Mouse (Mus musculus) hindbrain, embryonic 14.5 days (tissue): ENCODE results near the gene Mettl9. TPM values are rescaled to one million over a fixed set of nuclear protein-coding genes. Genes with fewer than 3 reads are reported as not detected.
"Not testable (repeated sequence)": the region's sequence is repeated elsewhere in the genome, so short reads cannot be mapped to it uniquely, and the experiment has no call there.

Source experiments
- ATAC-seq: fragments of 200-750 bp; cut with Nextera tagmentation; 2 replicates; pipeline ENCODE4 v1.8.0; 2017; ENCODE audit warnings: moderate number of reproducible peaks, mild to moderate bottlenecking, moderate TSS enrichment, moderate library complexity; ENCODE audit not compliant: low FRiP score
- DNase-seq: peaks from one replicate; pipeline ENCODE4 v3.0.0-alpha.2; 2015; ENCODE audit warnings: low spot score
- H3K27ac ChIP-seq: fragments of 300-500 bp; sonication (generic); 2 replicates; pipeline ENCODE4 v1.5.1; 2014; ENCODE audit warnings: mild to moderate bottlenecking, moderate library complexity
- H3K27me3 ChIP-seq: fragments of 300-500 bp; sonication (generic); 2 replicates; pipeline ENCODE4 v1.6.1; 2014; ENCODE audit warnings: mild to moderate bottlenecking, low read length, mixed read lengths; ENCODE audit not compliant: control insufficient read depth, insufficient read depth
- H3K36me3 ChIP-seq: fragments of 300-500 bp; sonication (generic); replicated peaks from 2 replicates; pipeline ENCODE4 v1.6.1; 2014; ENCODE audit not compliant: control insufficient read depth, insufficient read depth
- H3K4me1 ChIP-seq: fragments of 300-500 bp; sonication (generic); replicated peaks from 2 replicates; pipeline ENCODE4 v1.6.1; 2014; ENCODE audit warnings: antibody characterized with exemption, low read length, mixed read lengths; ENCODE audit not compliant: control insufficient read depth, insufficient read depth
- H3K4me2 ChIP-seq: fragments of 300-500 bp; sonication (generic); replicated peaks from 2 replicates; pipeline ENCODE4 v1.6.1; 2014; ENCODE audit warnings: mild to moderate bottlenecking, moderate library complexity
- H3K4me3 ChIP-seq: fragments of 300-500 bp; sonication (generic); replicated peaks from 2 replicates; pipeline ENCODE4 v1.5.1; 2014; ENCODE audit warnings: mild to moderate bottlenecking, low read length
- H3K9ac ChIP-seq: fragments of 300-500 bp; sonication (generic); 2 replicates; pipeline ENCODE4 v1.6.1; 2014
- H3K9me3 ChIP-seq: fragments of 300-500 bp; sonication (generic); 2 replicates; pipeline ENCODE4 v1.6.1; 2016; ENCODE audit warnings: low read length; ENCODE audit not compliant: control insufficient read depth
- WGBS: fragments of 180-500 bp; shearing (Covaris S2); extraction: QIAGEN DNeasy Blood & Tissue Kit; methylation state at CpG from one replicate; pipeline ENCODE4 v1.1.7; 2014; 5-methylcytosine and 5-hydroxymethylcytosine counted together
- polyA plus RNA-seq: library from polyadenylated mRNA; unstranded; fragments of >200 nt; fragmentation: Nextera tagmentation; extraction: Ambion mirVana; gene quantifications from 2 replicates; pipeline ENCODE4 v1.2.1, GENCODE M21; 2014

The Mettl9 gene
- polyA plus RNA-seq, 1 experiment from 2014 or later = 209 TPM

DNA sequence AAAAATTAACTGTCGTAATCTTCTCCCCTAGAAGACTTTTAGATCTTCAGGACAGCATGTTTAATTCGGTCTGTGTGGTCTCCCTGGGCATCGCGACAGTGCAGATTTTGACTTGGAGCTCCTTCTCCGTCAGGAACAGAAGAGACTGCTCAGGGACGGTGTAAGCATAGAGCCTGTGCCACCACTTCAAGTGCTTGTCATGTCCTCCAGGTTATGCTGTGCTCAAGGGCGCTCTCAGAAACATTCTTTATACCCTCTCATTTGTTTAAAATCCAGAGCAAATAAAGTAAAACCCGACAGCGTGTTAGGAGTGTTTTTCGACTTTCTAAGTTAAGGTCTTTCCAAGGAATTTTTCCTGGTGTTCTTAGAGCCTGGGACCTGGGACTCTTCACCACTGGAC lies 19.8 kb upstream of the Mettl9 start:
- Histone ChIP-seq H3K36me3 (no peaks in the 10 kb centered on the region), H3K4me1 (no peaks in the 10 kb centered on the region), H3K9ac (no peak overlapping the region), H3K27me3 (no peaks in the 10 kb centered on the region), H3K9me3 (no peaks in the 10 kb centered on the region), H3K4me3 (no peak overlapping the region), H3K27ac (no peak overlapping the region), H3K4me2 (no peak overlapping the region)
- 94% methylated on average over 10 of the region's 10 CpGs for WGBS
- DNase-seq (no peak), ATAC-seq (no peak)

- no peak overlapping the region for H3K4me3 ChIP-seq
- no peak overlapping the region for H3K27ac ChIP-seq
- WGBS = 97% methylated on average over 3 of the region's 3 CpGs
- DNase-seq (no peak), ATAC-seq (no peak)
- no peak overlapping the region for H3K9ac ChIP-seq
- no peaks in the 10 kb centered on the region for H3K36me3 ChIP-seq
- no peak overlapping the region for H3K4me2 ChIP-seq
- no peaks in the 10 kb centered on the region for H3K27me3 ChIP-seq
- no peaks in the 10 kb centered on the region for H3K4me1 ChIP-seq
- H3K9me3 ChIP-seq = no peaks in the 10 kb centered on the region
These were observed 15.5 kb upstream of the Mettl9 start for GRCm38 (mm10) chr7:121018778-121019177.

DNA sequence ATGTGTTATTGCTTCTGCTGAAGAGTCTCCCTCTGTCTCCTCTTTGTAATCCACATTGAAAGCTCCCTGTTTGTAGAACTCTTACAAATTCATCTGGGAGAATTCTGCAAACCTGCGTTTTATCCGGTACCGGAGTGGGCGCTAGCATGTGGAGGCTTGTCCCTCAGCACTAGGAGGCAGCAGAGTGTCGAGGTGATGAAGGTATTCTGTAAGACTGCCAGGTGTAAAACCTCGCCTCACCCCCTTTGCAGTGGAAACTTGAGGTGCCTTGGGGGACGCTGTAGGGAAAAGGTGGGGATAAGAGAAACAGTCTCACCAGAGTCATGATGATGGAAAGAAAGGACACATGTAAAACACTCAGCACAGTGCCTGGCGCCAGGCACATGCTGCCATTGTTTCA lies 14.0 kb upstream of the Mettl9 start:
- no peaks in the 10 kb centered on the region for H3K9me3 ChIP-seq
- WGBS = 41% methylated on average over 8 of the region's 8 CpGs
- ATAC-seq (no peak), DNase-seq (no peak)
- no peaks in the 10 kb centered on the region for H3K4me1 ChIP-seq
- no peaks in the 10 kb centered on the region for H3K27me3 ChIP-seq
- no peak overlapping the region for H3K4me2 ChIP-seq
- no peak overlapping the region for H3K4me3 ChIP-seq
- no peak overlapping the region for H3K27ac ChIP-seq
- H3K36me3 ChIP-seq = no peaks in the 10 kb centered on the region
- H3K9ac ChIP-seq = no peak overlapping the region

GRCm38 (mm10) chr7:121025221-121026008 lies 8.8 kb upstream of the Mettl9 start:
- H3K4me2 ChIP-seq = no peak overlapping the region
- no peaks in the 10 kb centered on the region for H3K4me1 ChIP-seq
- no peak overlapping the region for H3K9ac ChIP-seq
- H3K27ac ChIP-seq = no peak overlapping the region
- 81% methylated on average over 6 of the region's 6 CpGs for WGBS
- DNase-seq (no peak), ATAC-seq (no peak)
- H3K4me3 ChIP-seq = no peak overlapping the region
- no peaks in the 10 kb centered on the region for H3K27me3 ChIP-seq
- H3K9me3 ChIP-seq = no peaks in the 10 kb centered on the region
- no peaks in the 10 kb centered on the region for H3K36me3 ChIP-seq

DNA sequence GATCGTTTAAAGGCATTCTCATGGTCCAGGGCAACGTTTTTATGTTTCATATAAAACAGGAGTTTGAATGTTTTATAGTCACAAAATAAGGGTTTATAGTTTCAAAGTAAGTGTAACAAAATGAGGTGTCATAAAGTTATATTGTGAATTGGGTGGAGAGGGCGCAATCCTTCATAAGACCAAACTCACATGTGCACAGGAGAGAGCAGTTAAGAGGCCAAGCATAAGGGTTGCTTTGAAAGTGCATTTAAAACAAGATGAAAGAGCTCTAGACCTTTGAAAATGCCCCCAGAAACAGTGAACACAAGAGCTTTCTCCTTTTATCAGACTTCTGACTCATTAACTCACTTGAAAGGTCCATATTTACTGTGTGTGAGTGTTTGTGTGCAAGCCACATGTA lies 7.9 kb upstream of the Mettl9 start:
- WGBS = 69% methylated on average over 3 of the region's 3 CpGs
- H3K4me3 ChIP-seq = no peak overlapping the region
- H3K27me3 ChIP-seq = 0 out of 2 replicates have a peak, but pooled peaks cover 3% of the 10 kb centered on the region
- no peak for ATAC-seq
- no peaks in the 10 kb centered on the region for H3K4me1 ChIP-seq
- H3K4me2 ChIP-seq = no peak overlapping the region
- no peaks in the 10 kb centered on the region for H3K9me3 ChIP-seq
- H3K36me3 ChIP-seq = no peaks in the 10 kb centered on the region
- no peak overlapping the region for H3K9ac ChIP-seq
- DNase-seq = no peak
- no peak overlapping the region for H3K27ac ChIP-seq

DNA sequence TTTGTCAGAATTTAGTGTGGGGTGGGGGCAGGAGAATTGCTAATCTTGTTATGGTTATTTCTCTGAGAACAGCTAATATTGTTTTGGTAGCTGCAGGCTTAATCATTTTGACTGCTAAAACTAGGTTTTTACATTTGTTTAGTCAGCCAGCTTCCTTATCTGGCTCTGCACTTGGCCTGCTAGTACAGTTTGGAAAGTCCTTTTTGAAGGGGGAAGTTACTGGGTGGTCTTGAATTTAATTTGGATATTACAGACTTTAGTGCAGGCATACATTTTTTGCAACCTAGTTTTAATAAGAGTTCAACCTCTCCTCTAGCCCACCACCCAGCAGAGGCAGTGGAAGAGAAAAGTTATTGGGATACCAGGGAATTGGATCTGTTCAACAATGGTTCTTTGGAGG lies 4.3 kb upstream of the Mettl9 start:
- H3K9ac ChIP-seq, DNase-seq, H3K4me1 ChIP-seq, H3K36me3 ChIP-seq, H3K27ac ChIP-seq, H3K4me3 ChIP-seq, H3K4me2 ChIP-seq, H3K9me3 ChIP-seq, H3K27me3 ChIP-seq, ATAC-seq: not testable (repeated sequence)

- peak overlapping the region; percentile 79 for H3K4me2 ChIP-seq
- H3K27me3 ChIP-seq = 0 out of 2 replicates have a peak, but pooled peaks cover 3% of the 10 kb centered on the region
- H3K36me3 ChIP-seq = no peaks in the 10 kb centered on the region
- ATAC-seq (peak; percentile 82), DNase-seq (peak; percentile 56)
- H3K9ac ChIP-seq = peak overlapping the region; percentile 99
- peak overlapping the region; percentile 99 for H3K4me3 ChIP-seq
- no peaks in the 10 kb centered on the region for H3K9me3 ChIP-seq
- peak overlapping the region; percentile 99 for H3K27ac ChIP-seq
- peaks cover 23% of the 10 kb centered on the region for H3K4me1 ChIP-seq
- 1% methylated on average over 53 of the region's 63 CpGs for WGBS
These were observed 476 bp downstream of the Mettl9 start for GRCm38 (mm10) chr7:121034701-121035141.

GRCm38 (mm10) chr7:121035161-121035721 lies 996 bp downstream of the Mettl9 start:
- DNase-seq = peak; percentile 62

GRCm38 (mm10) chr7:121040595-121040994 lies 6.3 kb downstream of the Mettl9 start:
- WGBS = 97% methylated on average over 4 of the region's 4 CpGs
- no peak overlapping the region for H3K27ac ChIP-seq
- ATAC-seq = no peak
- no peaks in the 10 kb centered on the region for H3K36me3 ChIP-seq
- no peak overlapping the region for H3K4me2 ChIP-seq
- no peak for DNase-seq
- no peaks in the 10 kb centered on the region for H3K27me3 ChIP-seq
- no peak overlapping the region for H3K4me3 ChIP-seq
- no peaks in the 10 kb centered on the region for H3K9me3 ChIP-seq
- H3K4me1 ChIP-seq = peaks cover 26% of the 10 kb centered on the region
- no peak overlapping the region for H3K9ac ChIP-seq

More at GRCm38 (mm10) chr7:121035161-121035721, 996 bp downstream of the Mettl9 start:
- 1% methylated on average over 24 of the region's 24 CpGs for WGBS
- Histone ChIP-seq H3K4me3 (peak overlapping the region; percentile 99), H3K36me3 (no peaks in the 10 kb centered on the region), H3K4me1 (peaks cover 23% of the 10 kb centered on the region), H3K9ac (peak overlapping the region; percentile 99), H3K4me2 (peak overlapping the region; percentile 79), H3K9me3 (no peaks in the 10 kb centered on the region), H3K27ac (peak overlapping the region; percentile 99), H3K27me3 (0 out of 2 replicates have a peak, but pooled peaks cover 3% of the 10 kb centered on the region)
- ATAC-seq = peak; percentile 18
